Mouse (Mus musculus): ENCODE data around the gene Tbl2.
A peak's percentile ranks its signal among the peaks of the same experiment; 100 is the strongest.

The Tbl2 gene

GRCm38 (mm10) chr5:135186621-135187348, 37.3 kb downstream of the Tbl2 start, which contains the start of gene Baz1b:
Gene Baz1b, plus strand, starts transcription at chr5:135187264.
- peak; percentile 99 for DNase-seq (ENCODE audit: low spot score in 2 of 2)

GRCm38 (mm10) chr5:135187349-135188213, 38.1 kb downstream of the Tbl2 start:
- DNase-seq (ENCODE audit: low spot score in 2 of 2), result peak in 1 of 2 experiments; percentile 8

DNA sequence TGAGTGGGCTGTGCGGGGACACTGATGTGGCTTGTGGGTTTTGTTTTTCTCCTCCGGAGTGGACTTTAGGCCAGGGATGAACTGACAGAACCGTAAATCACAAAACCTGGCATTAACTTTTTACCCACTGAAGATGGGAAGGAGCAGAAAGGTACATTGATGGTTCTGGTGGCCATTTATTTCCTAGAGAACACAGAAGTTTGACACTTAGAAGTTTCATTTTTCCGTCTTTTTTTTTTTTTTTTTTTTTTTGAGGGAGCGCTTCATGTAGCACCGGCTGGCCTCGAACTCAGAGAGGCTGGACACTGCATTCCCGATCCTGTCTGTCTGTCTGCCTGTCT, 38.7 kb downstream of the Tbl2 start:
- DNase-seq (ENCODE audit: low spot score in 2 of 2), result no peak

DNA sequence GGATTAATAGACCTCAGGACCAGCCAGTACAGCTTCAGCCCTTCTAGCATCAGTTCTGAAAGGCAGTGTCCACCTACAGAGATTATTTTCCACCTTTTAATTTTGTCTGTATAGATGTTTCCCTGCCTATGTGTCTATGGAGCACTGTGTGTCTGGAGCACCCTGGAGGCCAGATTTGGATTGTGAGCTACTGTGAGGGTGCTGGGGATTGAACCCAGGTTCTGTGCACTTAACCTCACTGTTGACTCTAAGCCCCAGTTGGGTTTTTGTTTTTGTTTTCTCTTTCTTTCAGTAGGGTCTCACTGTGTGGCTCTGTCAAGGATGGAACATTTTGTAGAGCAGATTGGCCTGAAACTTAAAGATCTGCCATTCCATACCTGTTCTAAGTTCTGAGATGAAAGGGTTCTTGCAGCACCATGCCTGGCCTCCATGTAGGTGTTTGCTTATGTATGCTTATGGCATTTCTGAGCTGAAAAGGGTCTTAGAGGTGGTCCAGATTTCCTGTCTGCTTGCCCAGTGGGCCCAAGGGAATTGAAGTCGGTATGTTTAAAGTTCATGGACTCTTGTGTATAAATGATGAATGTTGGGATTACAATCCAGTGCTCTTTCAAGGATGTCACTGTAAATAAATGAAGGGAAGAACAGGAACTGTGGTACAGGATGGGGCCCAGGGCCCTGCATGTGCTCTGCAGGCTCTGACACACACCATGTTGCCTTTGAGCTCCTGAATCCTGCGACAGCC, 40.0 kb downstream of the Tbl2 start:
- DNase-seq (ENCODE audit: low spot score in 2 of 2), result no peak

GRCm38 (mm10) chr5:135191620-135192019, 42.2 kb downstream of the Tbl2 start:
- peak; percentile 65 to 68 for DNase-seq (ENCODE audit: low spot score in 2 of 2)

- no peak for DNase-seq (ENCODE audit: low spot score in 2 of 2)
These were observed 43.0 kb downstream of the Tbl2 start for GRCm38 (mm10) chr5:135192431-135192830.

DNA sequence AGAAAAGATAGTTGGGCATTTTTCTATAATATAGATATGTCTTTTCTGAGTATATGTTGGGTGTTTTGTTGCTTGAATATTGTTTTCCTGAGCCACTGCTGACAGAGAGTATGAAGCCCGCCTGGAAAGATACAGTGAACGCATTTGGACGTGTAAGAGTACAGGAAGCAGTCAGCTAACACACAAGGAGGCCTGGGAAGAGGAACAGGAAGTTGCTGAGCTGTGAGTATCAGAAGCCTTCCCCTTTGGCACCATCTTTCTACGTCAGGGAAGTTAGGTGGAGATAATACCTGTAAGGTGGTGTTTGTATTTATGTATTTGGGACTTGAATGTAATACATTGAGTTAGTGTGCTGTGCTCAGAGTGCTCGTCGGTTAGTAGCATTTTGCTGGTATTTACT, 46.9 kb downstream of the Tbl2 start:
- DNase-seq (ENCODE audit: low spot score in 2 of 2), result peak in 1 of 2 experiments; percentile 21

- no peak for DNase-seq (ENCODE audit: low spot score in 2 of 2)
These were observed 53.3 kb downstream of the Tbl2 start for GRCm38 (mm10) chr5:135202763-135203162.

GRCm38 (mm10) chr5:135208197-135208596, 58.7 kb downstream of the Tbl2 start:
- DNase-seq (ENCODE audit: low spot score in 2 of 2), result no peak

Measured in spleen, postnatal 36 days (tissue).